17 mouse cellular contexts compared by ENCODE assay signal in genomic region chr1:89724141-89724540, GRCm38 (mm10).
DNase-seq lines count a peak whose midpoint lies in the region; ATAC-seq and TF ChIP-seq lines count a peak whose summit lies in the region.
"Had no signal": no experiment of that assay in that cellular context is flagged by ENCODE, and none has a peak within 500 bp of the region (broad histone marks: within the 10 kb centered on the region; RNA-seq: fewer than 3 reads in every experiment).

No protein-coding gene starts in this region.

- no peak overlapping the region for H3K4me2 ChIP-seq in heart, embryonic 15.5 days
- no peak overlapping the region for H3K4me2 ChIP-seq in midbrain, embryonic 12.5 days (replicated peaks)
- H3K4me2 ChIP-seq in midbrain, postnatal 0 days (ENCODE audit: low read depth, low read length, poor library complexity, severe bottlenecking), result no peak overlapping the region
- H3K4me2 ChIP-seq in intestine, embryonic 16.5 days (ENCODE audit: low read depth, low read length), result no peak overlapping the region
- H3K4me2 ChIP-seq: limb, embryonic 12.5 days had no signal

- H3K36me3 ChIP-seq in heart, embryonic 15.5 days, result no peaks in the 10 kb centered on the region
- H3K36me3 ChIP-seq in midbrain, embryonic 12.5 days, result peaks cover 19% of the 10 kb centered on the region
- peaks cover 20% of the 10 kb centered on the region for H3K36me3 ChIP-seq in midbrain, postnatal 0 days (ENCODE audit: insufficient read depth, low read length)
- no peaks in the 10 kb centered on the region for H3K36me3 ChIP-seq in intestine, embryonic 16.5 days (ENCODE audit: control insufficient read depth, insufficient read depth, low read length)

- DNase-seq in heart, adult 11 months, result no peak
- no peak for DNase-seq in midbrain, postnatal 0 days (ENCODE audit: low spot score)
- DNase-seq in ZHBTc4 (ENCODE audit: low read depth, low spot score), result peak; percentile 44
- no peak for DNase-seq in urinary bladder, postnatal 10 days (ENCODE audit: low spot score)
- DNase-seq in frontal cortex, adult 2 months (ENCODE audit: extremely low spot score in 1 of 2, low spot score in 1 of 2), result no peak
- DNase-seq: adrenal gland, adult 2 months; cerebellum, adult 8-10 months; kidney, postnatal 14 days; right cerebral cortex, postnatal 4 days; thymus, postnatal 14 days had no signal

- H3K9ac ChIP-seq in heart, embryonic 15.5 days, result no peak overlapping the region
- no peak overlapping the region for H3K9ac ChIP-seq in midbrain, embryonic 12.5 days (replicated peaks)
- no peak overlapping the region for H3K9ac ChIP-seq in midbrain, postnatal 0 days (replicated peaks; ENCODE audit: low read length, poor library complexity, severe bottlenecking)
- no peak overlapping the region for H3K9ac ChIP-seq in intestine, embryonic 16.5 days (ENCODE audit: low read depth, low read length)
- H3K9ac ChIP-seq: limb, embryonic 12.5 days had no signal

- peak overlapping the region; percentile 60 for H3K27ac ChIP-seq in heart, embryonic 15.5 days
- 0 out of 2 replicates have a peak overlapping the region, but pooled peaks have one; percentile 16 for H3K27ac ChIP-seq in midbrain, embryonic 12.5 days (replicated peaks)
- H3K27ac ChIP-seq in midbrain, postnatal 0 days (ENCODE audit: low read depth, low read length), result no peak overlapping the region
- H3K27ac ChIP-seq in intestine, embryonic 16.5 days (ENCODE audit: low read length), result peak overlapping the region; percentile 12; the same call in 1 of the 2 replicates
- H3K27ac ChIP-seq: limb, embryonic 12.5 days had no signal

- peaks cover 13% of the 10 kb centered on the region for H3K4me1 ChIP-seq in heart, embryonic 15.5 days (replicated peaks)
- H3K4me1 ChIP-seq in midbrain, embryonic 12.5 days, result peaks cover 24% of the 10 kb centered on the region
- H3K4me1 ChIP-seq in midbrain, postnatal 0 days (ENCODE audit: insufficient read depth, low read length), result peaks cover 12% of the 10 kb centered on the region; the same call in 1 of the 2 replicates
- peaks cover 11% of the 10 kb centered on the region for H3K4me1 ChIP-seq in intestine, embryonic 16.5 days (ENCODE audit: control insufficient read depth, insufficient read depth, low read length)

- H3K9me3 ChIP-seq in heart, embryonic 15.5 days (replicated peaks), result no peaks in the 10 kb centered on the region
- H3K9me3 ChIP-seq in midbrain, embryonic 12.5 days, result no peaks in the 10 kb centered on the region
- H3K9me3 ChIP-seq in midbrain, postnatal 0 days (ENCODE audit: low read length), result no peaks in the 10 kb centered on the region
- H3K9me3 ChIP-seq in intestine, embryonic 16.5 days (ENCODE audit: control insufficient read depth, low read length), result no peaks in the 10 kb centered on the region
- H3K9me3 ChIP-seq: limb, embryonic 12.5 days; megakaryocyte, embryonic 14.5 days had no signal

- no peaks in the 10 kb centered on the region for H3K27me3 ChIP-seq in heart, embryonic 15.5 days
- H3K27me3 ChIP-seq in midbrain, embryonic 12.5 days, result no peaks in the 10 kb centered on the region
- H3K27me3 ChIP-seq in midbrain, postnatal 0 days (ENCODE audit: insufficient read depth, low read length), result no peaks in the 10 kb centered on the region
- no peaks in the 10 kb centered on the region for H3K27me3 ChIP-seq in intestine, embryonic 16.5 days (replicated peaks; ENCODE audit: control insufficient read depth, insufficient read depth, low read length)
- H3K27me3 ChIP-seq: limb, embryonic 12.5 days; Patski had no signal

- no peak for ATAC-seq in heart, embryonic 15.5 days (replicated peaks; ENCODE audit: insufficient number of reproducible peaks, insufficient read depth, low FRiP score, low read depth)
- no peak for ATAC-seq in midbrain, embryonic 12.5 days (ENCODE audit: low FRiP score, low read depth)
- ATAC-seq in midbrain, postnatal 0 days (ENCODE audit: low FRiP score), result no peak
- ATAC-seq in intestine, embryonic 16.5 days, result peak; percentile 26; the same call in 1 of the 2 replicates
- ATAC-seq: CD4-positive, CD25-positive, alpha-beta regulatory T cell, adult 4 months; Patski had no signal

- WGBS in heart, embryonic 15.5 days, result 13% methylated on average over 3 of the region's 3 CpGs
- WGBS in midbrain, embryonic 12.5 days, result 21% methylated on average over 3 of the region's 3 CpGs
- WGBS in midbrain, postnatal 0 days, result 32% methylated on average over 3 of the region's 3 CpGs
- WGBS in intestine, embryonic 16.5 days, result 41% methylated on average over 3 of the region's 3 CpGs

- no peak overlapping the region for H3K4me3 ChIP-seq in heart, embryonic 15.5 days
- no peak overlapping the region for H3K4me3 ChIP-seq in midbrain, embryonic 12.5 days
- H3K4me3 ChIP-seq in midbrain, postnatal 0 days (ENCODE audit: low read depth, low read length), result no peak overlapping the region
- H3K4me3 ChIP-seq in intestine, embryonic 16.5 days (ENCODE audit: low read length), result no peak overlapping the region
- H3K4me3 ChIP-seq: limb, embryonic 12.5 days; megakaryocyte, embryonic 14.5 days had no signal

- TF ChIP-seq CTCF in midbrain, postnatal 0 days (IDR thresholded peaks at IDR 0.05), result no peak
